Mouse (Mus musculus) cerebral cortex, adult 2 months (tissue): ENCODE results near the gene Tomm7.

Experiments
- WGBS: fragments of 180-500 bp; shearing (Covaris S2); methylation state at CpG from one replicate; pipeline ENCODE4 v1.1.7; 2018; 5-methylcytosine and 5-hydroxymethylcytosine counted together

Gene Tomm7

DNA sequence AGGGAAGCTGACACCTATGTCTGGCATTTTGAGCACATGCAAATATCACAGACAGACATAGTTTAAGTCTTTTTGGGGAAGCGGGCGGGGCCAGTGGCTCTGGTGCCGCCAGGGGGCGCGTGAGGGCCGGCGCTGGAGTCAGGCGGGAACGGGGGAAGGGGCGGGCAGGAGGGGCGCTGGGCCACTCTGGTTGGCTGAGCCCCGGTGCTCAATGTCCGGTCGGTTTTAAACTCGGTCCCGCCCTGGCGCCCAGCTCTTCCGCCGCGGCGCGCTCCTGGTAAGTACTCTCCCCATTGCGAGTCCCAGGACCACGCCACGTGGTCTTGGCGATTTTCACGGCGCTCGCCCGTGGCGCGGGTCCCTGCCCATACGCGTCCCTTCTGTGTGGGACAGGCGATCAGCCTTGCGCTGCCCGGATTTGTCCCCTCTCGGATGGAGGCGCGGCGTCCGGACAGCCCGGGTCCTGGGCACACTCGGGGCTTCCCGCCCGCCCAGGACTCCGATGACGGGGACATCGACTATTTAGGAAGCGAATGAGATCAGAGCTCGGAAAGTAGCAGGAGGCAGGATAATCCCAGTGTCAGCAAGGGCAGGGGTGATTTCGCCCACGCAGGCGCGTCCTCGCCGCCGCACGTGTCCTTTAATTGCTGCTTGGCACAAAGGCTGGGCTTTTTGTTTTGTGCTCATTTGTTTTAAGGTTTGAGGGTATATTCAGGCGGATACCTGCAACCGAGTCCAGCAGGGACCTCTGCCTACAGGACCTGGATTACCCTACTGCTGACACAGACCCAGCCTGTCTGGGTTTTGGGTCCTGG is 6.6 kb upstream of the Tomm7 start:
- WGBS = under 1% methylated on average over 61 of the region's 61 CpGs

DNA sequence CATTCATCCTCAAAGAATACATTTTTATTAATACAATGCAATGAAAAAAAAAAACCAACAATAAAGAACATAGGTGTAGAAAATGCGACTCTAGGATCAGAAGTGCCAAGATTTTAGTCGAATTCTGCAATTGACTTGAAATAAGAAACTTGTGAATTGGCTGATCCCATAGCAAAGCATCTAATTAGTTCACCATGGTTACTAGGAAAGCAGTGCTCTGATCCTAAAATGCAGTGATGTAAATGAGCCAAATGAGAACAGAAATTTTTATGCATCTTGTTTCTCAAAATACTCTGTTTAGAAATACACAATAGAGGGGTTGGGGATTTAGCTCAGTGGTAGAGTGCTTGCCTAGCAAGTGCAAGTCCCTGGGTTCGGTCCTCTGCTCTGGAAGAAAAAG is 1.2 kb upstream of the Tomm7 start:
- 35% methylated on average over 3 of the region's 3 CpGs for WGBS

DNA sequence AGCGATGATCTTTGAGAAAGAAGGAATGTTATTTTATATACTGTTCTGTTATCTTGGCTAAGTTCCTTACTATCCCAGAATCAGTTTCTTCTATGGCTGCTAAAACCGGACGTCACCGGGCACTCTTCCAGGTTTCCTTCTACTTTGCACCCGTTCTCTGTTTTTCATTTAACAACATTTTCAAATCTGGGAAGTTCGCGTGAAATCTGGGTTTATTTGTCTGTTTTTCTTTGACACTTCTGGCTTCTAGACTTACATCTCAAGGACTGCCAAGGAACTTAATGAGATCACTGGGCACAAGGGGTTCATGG is 525 bp upstream of the Tomm7 start:
- 8% methylated on average over 7 of the region's 7 CpGs for WGBS

DNA sequence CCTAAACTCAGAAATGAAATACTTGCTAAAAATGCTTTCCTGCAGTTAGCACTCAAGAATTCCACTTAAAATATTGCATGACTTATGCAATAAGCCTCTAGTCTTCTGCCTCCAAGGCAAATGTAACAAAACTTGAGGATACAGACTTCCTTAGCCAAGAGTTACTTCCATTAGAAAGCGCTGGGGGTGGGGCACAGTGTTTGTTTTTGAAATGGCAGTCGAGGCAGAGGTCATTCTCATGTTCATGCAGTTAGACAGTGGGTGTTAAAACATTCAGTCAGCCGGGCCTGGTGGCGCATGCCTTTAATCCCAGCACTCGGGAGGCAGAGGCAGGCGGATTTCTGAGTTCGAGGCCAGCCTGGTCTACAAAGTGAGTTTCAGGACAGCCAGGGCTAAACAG is 5.8 kb downstream of the Tomm7 start:
- WGBS = 91% methylated on average over 7 of the region's 7 CpGs

DNA sequence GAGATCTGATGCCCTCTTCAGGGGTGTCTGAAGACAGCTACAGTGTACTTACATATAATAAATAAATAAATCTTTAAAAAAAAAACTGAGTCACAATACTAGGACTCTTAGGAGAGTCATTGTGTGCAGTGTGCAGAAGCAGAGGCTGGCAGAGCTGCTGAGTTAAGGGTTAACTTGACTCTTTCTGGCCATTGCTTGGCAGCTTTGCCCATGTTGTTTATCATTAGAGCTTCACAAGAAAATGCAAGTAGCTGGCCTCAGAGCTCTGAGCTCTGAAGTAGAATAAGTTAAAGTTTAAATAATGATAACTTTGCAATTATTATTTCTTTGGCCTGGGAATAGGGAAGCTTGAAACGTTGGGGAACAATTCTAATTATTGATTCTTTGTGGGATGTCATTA is 8.3 kb downstream of the Tomm7 start:
- 42% methylated on average over 1 of the region's 1 CpGs for WGBS

DNA sequence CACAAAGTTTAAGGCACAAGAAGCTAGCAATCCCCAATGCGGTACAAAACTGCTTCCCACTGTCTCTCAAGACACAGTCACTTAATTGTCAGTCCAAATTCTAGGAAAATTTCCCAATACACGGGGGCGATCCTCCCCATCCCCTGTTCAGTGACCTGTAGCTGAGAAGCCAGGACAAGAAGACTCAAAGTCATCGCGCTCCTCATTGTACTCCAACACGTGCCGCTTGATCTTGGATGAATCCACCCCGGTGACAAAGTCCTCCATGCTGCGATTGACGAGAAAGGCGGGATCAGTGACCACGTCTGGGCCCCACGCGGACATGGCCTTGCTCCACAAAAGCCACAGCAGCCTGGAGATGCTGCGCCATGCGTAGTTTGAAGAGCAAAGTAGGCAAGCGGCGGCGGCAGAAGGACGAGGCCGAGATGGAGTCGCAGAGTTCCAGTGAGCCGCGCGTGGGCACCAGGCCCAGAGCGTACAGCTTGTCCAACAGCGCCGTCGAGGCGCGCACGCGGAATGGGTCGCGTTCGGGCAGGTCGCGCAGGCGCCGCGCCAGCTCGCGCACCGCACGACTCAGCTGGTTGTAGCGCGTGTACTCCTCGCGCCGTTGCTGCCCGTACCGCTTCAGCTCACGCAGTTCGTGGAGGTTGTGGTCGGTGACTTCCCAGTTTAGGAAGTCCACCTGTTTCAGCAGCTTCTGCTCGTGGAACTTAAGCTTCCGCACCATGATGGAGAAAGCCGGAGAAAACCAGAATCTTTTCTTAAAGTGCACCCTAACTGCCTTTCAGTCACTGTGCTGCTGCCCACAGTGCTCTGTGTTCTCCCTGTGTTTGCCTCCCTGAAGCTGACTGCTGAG is 12.8 kb downstream of the Tomm7 start:
- 44% methylated on average over 58 of the region's 58 CpGs for WGBS

DNA sequence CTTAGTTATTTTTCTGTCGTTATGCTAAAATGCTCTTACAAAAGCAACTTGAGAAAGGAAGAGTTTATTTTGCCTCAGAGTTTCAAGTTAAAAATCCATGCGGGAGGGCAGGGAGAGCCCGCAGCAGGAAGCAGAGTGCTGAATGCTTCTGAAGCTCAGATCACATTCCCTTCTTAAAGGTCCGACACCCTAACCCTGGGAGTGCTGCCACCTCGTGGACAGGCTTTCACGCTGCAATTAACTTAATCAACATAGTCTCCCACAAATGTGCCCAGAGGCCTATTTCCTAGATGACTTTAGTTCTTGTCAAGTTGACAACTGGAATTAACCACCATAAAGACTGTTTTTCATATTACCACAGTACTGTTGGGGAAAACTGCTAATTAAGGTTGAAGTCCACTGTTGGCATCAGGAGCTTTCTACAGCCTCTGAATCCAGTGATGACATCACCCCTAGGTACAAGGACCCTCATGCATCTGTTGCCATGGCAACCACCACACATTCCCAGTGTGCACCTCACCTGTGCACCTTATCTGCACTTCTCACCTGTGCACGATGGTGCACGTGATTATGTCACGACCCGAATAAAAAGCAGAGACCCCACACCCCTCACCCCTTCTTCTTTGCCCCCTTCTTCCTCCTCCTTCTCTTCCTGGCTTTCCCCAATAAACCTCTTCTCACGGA is 17.5 kb downstream of the Tomm7 start:
- 38% methylated on average over 11 of the region's 11 CpGs for WGBS

DNA sequence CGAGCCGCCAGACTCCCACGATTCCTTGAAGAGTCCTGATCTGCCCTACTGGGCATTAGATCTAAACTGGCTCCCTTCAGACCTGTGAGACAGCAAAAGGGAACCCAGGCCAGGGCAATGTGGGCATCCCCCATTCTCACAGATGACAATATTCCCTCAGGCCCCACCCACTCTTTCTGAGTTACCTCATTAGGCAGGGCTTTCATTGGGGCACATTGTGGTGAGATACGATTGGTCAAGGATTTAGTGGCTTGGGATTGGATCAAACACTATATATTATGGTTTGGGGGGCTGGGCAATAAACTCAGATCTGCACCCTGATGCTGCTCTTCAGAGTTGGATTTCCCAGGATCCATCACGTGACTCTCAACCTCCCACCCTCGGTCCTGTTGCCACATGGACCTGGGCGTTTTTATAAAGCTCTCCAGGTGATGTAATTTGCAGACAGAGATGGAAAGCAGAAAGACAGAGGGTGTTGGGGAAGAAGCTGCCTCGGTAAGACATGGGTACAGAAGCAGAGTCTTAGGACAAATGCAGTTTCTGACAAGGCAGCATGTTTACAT is 19.7 kb downstream of the Tomm7 start:
- WGBS = 77% methylated on average over 8 of the region's 8 CpGs

DNA sequence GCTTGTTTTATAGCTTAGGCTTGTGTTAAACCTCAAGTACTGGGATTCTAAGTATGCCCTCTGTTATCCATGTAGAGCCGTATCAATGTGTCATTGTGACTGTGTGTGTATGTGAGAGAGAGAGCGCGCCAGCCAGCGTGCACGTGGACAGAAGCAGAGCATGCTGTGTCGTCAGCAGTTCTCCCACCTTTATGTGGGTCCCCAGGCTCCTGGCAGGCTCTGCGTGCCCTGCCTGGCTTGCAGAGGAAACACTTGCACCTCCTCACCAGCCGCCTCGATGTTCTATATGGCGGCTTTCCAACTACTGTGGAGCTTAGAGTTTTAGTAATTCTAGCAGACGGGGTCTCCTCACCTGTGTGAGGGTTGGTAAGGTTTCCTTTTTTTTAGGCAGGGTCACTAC is 21.7 kb downstream of the Tomm7 start:
- WGBS = 40% methylated on average over 11 of the region's 11 CpGs

DNA sequence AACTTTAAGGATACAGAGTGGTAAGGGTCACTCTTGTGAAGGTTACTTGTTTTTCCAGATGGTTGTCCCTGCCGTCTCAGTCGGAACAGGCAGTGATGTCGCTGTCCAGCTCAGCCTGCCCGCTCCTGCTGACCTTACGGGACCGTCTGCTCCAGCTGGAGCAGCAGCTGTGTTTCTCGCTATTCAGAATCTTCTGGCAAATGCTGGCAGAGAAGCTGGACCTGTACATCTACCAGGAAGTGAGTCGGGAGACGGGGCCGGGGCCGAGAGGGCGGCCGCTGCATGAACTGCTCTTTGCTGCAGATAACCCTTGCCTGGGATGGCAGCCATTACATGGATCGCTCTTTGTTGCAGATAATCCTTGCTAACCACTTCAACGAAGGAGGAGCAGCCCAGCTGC is 27.3 kb downstream of the Tomm7 start:
- WGBS = 82% methylated on average over 15 of the region's 15 CpGs

DNA sequence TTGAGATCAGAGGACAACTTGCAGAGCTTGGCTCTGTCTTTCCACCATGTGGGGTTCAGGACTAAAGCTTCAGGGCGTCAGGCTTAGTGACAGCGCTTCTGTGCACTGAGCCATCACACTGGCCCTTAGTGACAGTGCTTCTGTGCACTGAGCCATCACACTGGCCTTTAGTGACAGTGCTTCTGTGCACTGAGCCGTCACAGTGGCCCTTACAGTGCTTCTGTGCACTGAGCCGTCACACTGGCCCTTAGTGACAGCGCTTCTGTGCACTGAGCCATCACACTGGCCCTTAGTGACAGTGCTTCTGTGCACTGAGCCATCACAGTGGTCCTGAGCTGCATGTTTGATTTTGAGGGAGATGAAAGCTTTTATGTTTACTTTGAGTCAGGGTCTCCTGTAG is 29.1 kb downstream of the Tomm7 start:
- WGBS = 88% methylated on average over 5 of the region's 5 CpGs

DNA sequence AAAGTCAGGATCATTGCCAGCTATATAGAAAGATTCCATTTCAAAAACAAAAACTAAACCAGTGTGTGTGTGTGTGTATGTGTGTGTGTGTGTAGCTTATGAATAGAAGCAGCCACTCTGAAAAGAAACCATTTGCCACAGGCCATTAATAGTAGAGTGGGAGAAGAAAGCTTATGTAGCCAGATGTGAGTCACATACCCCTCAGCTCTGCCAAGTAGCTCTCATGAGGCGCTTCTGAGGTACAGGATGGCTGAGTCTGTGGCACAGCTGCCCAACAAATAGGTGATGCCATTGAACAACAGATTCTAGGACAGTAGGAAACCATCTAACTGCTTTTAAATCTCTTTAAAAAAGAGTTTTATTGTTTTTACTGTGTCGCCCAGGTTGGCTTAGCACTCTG is 51.2 kb downstream of the Tomm7 start:
- 81% methylated on average over 2 of the region's 2 CpGs for WGBS

DNA sequence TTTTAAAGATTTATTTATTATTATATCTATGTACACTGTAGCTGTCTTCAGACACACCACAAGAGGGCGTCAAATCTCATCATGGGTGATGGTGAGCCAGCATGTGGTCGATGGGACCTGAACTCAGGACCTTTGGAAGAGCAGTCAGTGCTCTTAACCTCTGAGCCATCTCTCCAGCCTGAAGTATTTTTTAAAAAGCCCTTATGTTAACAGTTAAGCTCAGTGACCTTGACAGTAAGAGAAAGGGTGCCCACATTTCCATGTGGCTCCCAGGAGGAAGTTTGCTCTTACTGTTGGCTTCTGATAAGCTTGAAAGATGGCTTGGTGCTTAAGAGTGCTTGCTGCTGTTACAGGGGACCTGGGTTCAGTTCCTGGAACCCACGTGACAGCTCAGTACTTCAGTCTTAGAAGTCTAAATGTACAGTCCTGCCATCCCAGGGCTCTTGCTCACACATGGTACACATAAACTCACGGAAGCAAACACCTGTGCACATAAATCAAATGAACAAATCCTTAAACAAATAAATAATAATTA is 54.8 kb downstream of the Tomm7 start:
- 87% methylated on average over 4 of the region's 4 CpGs for WGBS
